Mouse (Mus musculus): ENCODE measurements around the gene Ssx2ip.

GRCm38 (mm10) chr3:146367058-146367457 is 37.4 kb upstream of the Ssx2ip start:
- no peak for TF ChIP-seq POLR2A (IDR thresholded peaks at IDR 0.05; ENCODE audit: borderline replicate concordance, extremely low read depth, insufficient read depth, insufficient read length, poor library complexity, severe bottlenecking)
- TF ChIP-seq CTCF (IDR thresholded peaks at IDR 0.05; ENCODE audit: borderline replicate concordance, extremely low read depth, insufficient read depth, insufficient read length), result no peak
